Mouse (Mus musculus): Measurements from ENCODE around the gene Urod. TPM values are rescaled to one million over a fixed set of nuclear protein-coding genes. Genes with fewer than 3 reads are reported as not detected.

Gene Urod
- polyA plus RNA-seq, 1 experiment from 2014 or later, result 110 TPM

Other genes with a start within 250 kb of the Urod start
- gene Toe1, start 186.8 kb downstream of the Urod start, polyA plus RNA-seq (2016; fragmentation: Nextera tagmentation; extraction: Ambion mirVana), result 39.1 and 40.8 TPM in 2 replicates
- 22.1 and 23.5 TPM in 2 replicates for gene Mutyh, start 186.7 kb downstream of the Urod start, polyA plus RNA-seq (2016; fragmentation: Nextera tagmentation; extraction: Ambion mirVana)
- gene Hpdl, start 172.7 kb downstream of the Urod start, polyA plus RNA-seq (2016; fragmentation: Nextera tagmentation; extraction: Ambion mirVana), result 1.5 and 2.0 TPM in 2 replicates
- gene Zswim5, start 117.0 kb downstream of the Urod start, polyA plus RNA-seq (2016; fragmentation: Nextera tagmentation; extraction: Ambion mirVana), result 0.58 and 0.70 TPM in 2 replicates
- 10.7 and 10.8 TPM in 2 replicates for gene Hectd3, start 904 bp upstream of the Urod start, polyA plus RNA-seq (2016; fragmentation: Nextera tagmentation; extraction: Ambion mirVana)
- gene Eif2b3, start 25.0 kb upstream of the Urod start, polyA plus RNA-seq (2016; fragmentation: Nextera tagmentation; extraction: Ambion mirVana), result 53.0 and 54.0 TPM in 2 replicates
- 5.4 and 6.4 TPM in 2 replicates for gene Ptch2, start 101.7 kb upstream of the Urod start, polyA plus RNA-seq (2016; fragmentation: Nextera tagmentation; extraction: Ambion mirVana)
- gene Btbd19, start 131.3 kb upstream of the Urod start, polyA plus RNA-seq (2016; fragmentation: Nextera tagmentation; extraction: Ambion mirVana), result 4.2 and 5.1 TPM in 2 replicates
- gene Tctex1d4, start 132.4 kb upstream of the Urod start, polyA plus RNA-seq (2016; fragmentation: Nextera tagmentation; extraction: Ambion mirVana), result not detected in 2 replicates
- 2.5 and 2.7 TPM in 2 replicates for gene Plk3, start 139.6 kb upstream of the Urod start, polyA plus RNA-seq (2016; fragmentation: Nextera tagmentation; extraction: Ambion mirVana)
- gene Rps8, start 161.8 kb upstream of the Urod start, polyA plus RNA-seq (2016; fragmentation: Nextera tagmentation; extraction: Ambion mirVana), result 892 and 981 TPM in 2 replicates
- gene Kif2c, start 188.2 kb upstream of the Urod start, polyA plus RNA-seq (2016; fragmentation: Nextera tagmentation; extraction: Ambion mirVana), result 106 and 108 TPM in 2 replicates

All from limb, embryonic 12.5 days (tissue).